ENCODE assay signal across 8 mouse cellular contexts in genomic region chr19:27447515-27447914, GRCm38 (mm10). TPM values are rescaled to one million over a fixed set of nuclear protein-coding genes. Genes with fewer than 3 reads are reported as not detected.
A peak's percentile ranks its signal among the peaks of the same experiment; 100 is the strongest.
DNase-seq lines count a peak whose midpoint lies in the region; ATAC-seq and TF ChIP-seq lines count a peak whose summit lies in the region.

No protein-coding gene starts in this region.

- no peak for ATAC-seq in heart, postnatal 0 days (ENCODE audit: insufficient read depth, low read depth)
- peak; percentile 58; the same call in 1 of the 2 replicates for ATAC-seq in midbrain, embryonic 11.5 days (ENCODE audit: low FRiP score)

- H3K4me2 ChIP-seq in heart, postnatal 0 days (ENCODE audit: low read depth, low read length), result no peak overlapping the region
- H3K4me2 ChIP-seq in midbrain, embryonic 11.5 days, result no peak overlapping the region

- no peak overlapping the region for H3K27ac ChIP-seq in gastrocnemius, adult 2 months
- H3K27ac ChIP-seq in heart, postnatal 0 days (ENCODE audit: low read depth), result no peak overlapping the region
- no peak overlapping the region for H3K27ac ChIP-seq in midbrain, embryonic 11.5 days (ENCODE audit: low read depth, low read length)

- peak; percentile 51 for TF ChIP-seq CTCF in gastrocnemius, adult 2 months (IDR thresholded peaks at IDR 0.05)
- TF ChIP-seq CTCF in heart, postnatal 0 days (IDR thresholded peaks at IDR 0.05; ENCODE audit: low read depth), result peak; percentile 66

- no peak overlapping the region for H3K9ac ChIP-seq in heart, postnatal 0 days (replicated peaks; ENCODE audit: low read depth, low read length)
- H3K9ac ChIP-seq in midbrain, embryonic 11.5 days (ENCODE audit: low read length), result no peak overlapping the region

- no peaks in the 10 kb centered on the region for H3K27me3 ChIP-seq in heart, postnatal 0 days (ENCODE audit: control insufficient read depth, insufficient read depth, low read length)
- H3K27me3 ChIP-seq in midbrain, embryonic 11.5 days (ENCODE audit: control insufficient read depth, insufficient read depth, low read length), result no peaks in the 10 kb centered on the region

- WGBS in heart, postnatal 0 days, result 30% methylated on average over 7 of the region's 7 CpGs
- WGBS in midbrain, embryonic 11.5 days, result 26% methylated on average over 7 of the region's 7 CpGs

- no peak overlapping the region for H3K4me3 ChIP-seq in gastrocnemius, adult 2 months
- H3K4me3 ChIP-seq in heart, postnatal 0 days (ENCODE audit: low read depth, low read length), result no peak overlapping the region
- no peak overlapping the region for H3K4me3 ChIP-seq in midbrain, embryonic 11.5 days (ENCODE audit: low read depth, low read length)

- no peaks in the 10 kb centered on the region for H3K36me3 ChIP-seq in heart, postnatal 0 days (replicated peaks; ENCODE audit: control insufficient read depth, insufficient read depth, low read length)
- no peaks in the 10 kb centered on the region for H3K36me3 ChIP-seq in midbrain, embryonic 11.5 days (ENCODE audit: control insufficient read depth, insufficient read depth, low read length)

- intact Hi-C loops in gastrocnemius, adult 2 months (cut with DNase I), result no loop called here

- no peak for DNase-seq in gastrocnemius, adult 2 months
- DNase-seq in gastrocnemius, adult 8-10 months (ENCODE audit: low spot score in 2 of 2), result no peak
- peak; percentile 56 for DNase-seq in testis, postnatal 10 days (ENCODE audit: low spot score)
- DNase-seq in testis, postnatal 14 days (ENCODE audit: low spot score), result no peak
- no peak for DNase-seq in heart, postnatal 0 days (ENCODE audit: low spot score)
- DNase-seq in midbrain, embryonic 11.5 days (ENCODE audit: low spot score, missing footprints), result peak; percentile 94
- DNase-seq in thymus, postnatal 14 days, result no peak
- DNase-seq in adrenal gland, adult 2 months, result no peak

- no peaks in the 10 kb centered on the region for H3K9me3 ChIP-seq in heart, postnatal 0 days (replicated peaks; ENCODE audit: control insufficient read depth, low read length)
- no peaks in the 10 kb centered on the region for H3K9me3 ChIP-seq in midbrain, embryonic 11.5 days (ENCODE audit: control insufficient read depth, low read length)

- TF ChIP-seq EP300 in heart, postnatal 0 days (IDR thresholded peaks at IDR 0.05; ENCODE audit: low read depth), result no peak

- H3K4me1 ChIP-seq in heart, postnatal 0 days (ENCODE audit: control insufficient read depth, insufficient read depth), result no peaks in the 10 kb centered on the region
- H3K4me1 ChIP-seq in midbrain, embryonic 11.5 days (ENCODE audit: control insufficient read depth, insufficient read depth, low read length), result no peaks in the 10 kb centered on the region

RNA-seq across cellular contexts. Expression of gene Pum3, which starts 17.9 kb away (rescaled TPM):
- total RNA-seq in gastrocnemius, adult 2 months (2021), result 10 to 100 TPM; 18.4 to 29.5 TPM
- 10 to 100 TPM; 11.5 to 22.1 (median 17.6) TPM for total RNA-seq in gastrocnemius, adult 8-10 months (2022)
- 4.5 and 5.0 TPM in 2 replicates for total RNA-seq in heart, postnatal 0 days (2014; rRNA removed; ENCODE audit: low replicate concordance)
- 34.9 and 53.3 TPM in 2 replicates for polyA plus RNA-seq in heart, postnatal 0 days (2015; fragmentation: Nextera tagmentation; extraction: Ambion mirVana)
- polyA plus RNA-seq in midbrain, embryonic 11.5 days (2014; fragmentation: Nextera tagmentation; extraction: Ambion mirVana), result 80.7 and 100 TPM in 2 replicates
- total RNA-seq in adrenal gland, adult 2 months (2021), result 100 to 1,000 TPM in 1 of 2 experiments, 10 to 100 TPM in 1; 95.6 to 105 TPM
- 10.7 and 10.9 TPM in 2 replicates for polyA plus RNA-seq in adrenal gland, adult 2 months (2012; rRNA removed)

Comparison
In these comparisons a context has a peak if more than half of its experiments do, and no peak if none do; other contexts are left out.
1. DNase-seq: peak in testis, postnatal 10 days (single experiment) and midbrain, embryonic 11.5 days (single experiment); none in gastrocnemius, adult 2 months (single experiment), gastrocnemius, adult 8-10 months (0 of 2), testis, postnatal 14 days (single experiment), heart, postnatal 0 days (single experiment), thymus, postnatal 14 days (single experiment) and adrenal gland, adult 2 months (single experiment).